Mouse (Mus musculus) midbrain, embryonic 12.5 days (tissue): ENCODE results near the gene Dntt. TPM values are rescaled to one million over a fixed set of nuclear protein-coding genes. Genes with fewer than 3 reads are reported as not detected.

ENCODE experiments used
- ATAC-seq: fragments of 200-750 bp; cut with Nextera tagmentation; 2 replicates; pipeline ENCODE4 v1.8.0; 2017; ENCODE audit warnings: low read depth, moderate TSS enrichment, moderate library complexity; ENCODE audit not compliant: low FRiP score
- H3K27ac ChIP-seq: fragments of 300-500 bp; sonication (generic); replicated peaks from 2 replicates; pipeline ENCODE4 v1.5.1; 2016; ENCODE audit warnings: mild to moderate bottlenecking
- H3K27me3 ChIP-seq: fragments of 300-500 bp; sonication (generic); 2 replicates; pipeline ENCODE4 v1.6.1; 2016; ENCODE audit warnings: mild to moderate bottlenecking
- H3K36me3 ChIP-seq: fragments of 300-500 bp; sonication (generic); 2 replicates; pipeline ENCODE4 v1.6.1; 2016
- H3K4me1 ChIP-seq: fragments of 300-500 bp; sonication (generic); 2 replicates; pipeline ENCODE4 v1.6.1; 2016
- H3K4me2 ChIP-seq: fragments of 300-500 bp; sonication (generic); replicated peaks from 2 replicates; pipeline ENCODE4 v1.6.1; 2016; ENCODE audit warnings: mild to moderate bottlenecking, moderate library complexity
- H3K4me3 ChIP-seq: fragments of 300-500 bp; sonication (generic); 2 replicates; pipeline ENCODE4 v1.5.1; 2016; ENCODE audit warnings: mild to moderate bottlenecking
- H3K9ac ChIP-seq: fragments of 300-500 bp; sonication (generic); replicated peaks from 2 replicates; pipeline ENCODE4 v1.6.1; 2016; ENCODE audit warnings: mild to moderate bottlenecking, moderate library complexity
- H3K9me3 ChIP-seq: fragments of 300-500 bp; sonication (generic); 2 replicates; pipeline ENCODE4 v1.6.1; 2016; ENCODE audit warnings: mild to moderate bottlenecking
- WGBS: fragments of 180-500 bp; shearing (Covaris S2); methylation state at CpG from one replicate; pipeline ENCODE4 v1.1.7; 2016; 5-methylcytosine and 5-hydroxymethylcytosine counted together
- polyA plus RNA-seq: library from polyadenylated mRNA; unstranded; fragments of >200 nt; fragmentation: Nextera tagmentation; extraction: Ambion mirVana; gene quantifications from 2 replicates; pipeline ENCODE4 v1.2.1, GENCODE M21; 2016

Gene Dntt
- polyA plus RNA-seq, 1 experiment from 2014 or later, result 0.09 TPM

DNA sequence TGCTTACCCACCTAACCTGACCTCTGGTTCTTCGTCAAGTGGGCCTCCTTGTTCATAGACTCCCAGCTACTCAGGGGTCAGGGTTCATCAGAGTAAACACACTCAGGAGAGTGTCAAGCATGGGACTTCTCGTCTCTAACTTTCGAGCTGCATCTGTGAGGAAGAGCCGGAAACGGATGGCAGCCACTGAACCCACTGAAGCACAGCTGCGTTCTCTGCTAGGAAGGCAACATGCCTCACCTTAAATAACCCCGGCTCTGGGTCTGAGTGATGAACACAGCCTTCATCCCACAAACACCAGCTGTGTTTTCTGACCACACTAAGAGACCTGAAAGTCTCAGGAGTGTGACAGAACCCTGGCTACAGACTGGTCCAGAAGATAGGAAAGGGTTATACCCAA is 10.0 kb downstream of the Dntt start:
- H3K4me1 ChIP-seq, result no peaks in the 10 kb centered on the region
- H3K27ac ChIP-seq, result no peak overlapping the region
- H3K9ac ChIP-seq, result no peak overlapping the region
- no peak overlapping the region for H3K4me3 ChIP-seq
- no peaks in the 10 kb centered on the region for H3K9me3 ChIP-seq
- no peaks in the 10 kb centered on the region for H3K36me3 ChIP-seq
- no peaks in the 10 kb centered on the region for H3K27me3 ChIP-seq
- WGBS, result 84% methylated on average over 7 of the region's 7 CpGs
- ATAC-seq, result no peak
- H3K4me2 ChIP-seq, result no peak overlapping the region

DNA sequence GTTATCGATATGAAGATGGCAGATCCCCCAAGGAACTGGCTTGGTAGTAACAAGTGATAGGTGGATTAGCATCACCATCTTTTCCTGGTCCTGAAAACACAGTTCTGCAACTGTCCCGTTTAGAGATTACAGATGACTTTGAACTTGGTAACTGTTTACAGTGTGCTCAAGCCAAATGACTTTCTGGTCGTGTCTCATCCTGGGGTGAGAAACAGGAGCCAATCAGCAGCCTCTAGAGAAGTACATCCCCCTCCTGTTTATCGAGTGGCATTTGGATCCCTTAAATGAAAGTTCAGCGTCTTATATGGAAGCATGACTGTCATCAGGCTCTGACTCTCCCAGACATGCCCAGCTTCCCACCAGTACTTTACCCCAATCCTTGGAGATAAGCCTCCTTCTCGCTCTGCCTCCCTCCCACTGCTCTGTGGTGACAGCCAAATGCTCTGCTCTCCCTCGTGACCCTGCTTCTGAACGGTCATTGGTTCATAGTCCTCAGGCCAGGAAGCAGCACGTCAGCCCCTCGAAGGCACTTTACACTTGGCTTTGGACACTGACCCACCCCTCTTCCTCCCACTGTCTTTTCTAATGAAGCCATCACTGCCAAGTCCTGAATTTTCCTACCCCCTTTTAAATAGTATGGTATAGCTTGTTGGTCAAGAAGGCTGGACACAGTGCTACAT is 16.2 kb downstream of the Dntt start:
- Histone ChIP-seq H3K4me1 (no peaks in the 10 kb centered on the region), H3K9ac (no peak overlapping the region), H3K4me2 (no peak overlapping the region), H3K4me3 (no peak overlapping the region), H3K27ac (no peak overlapping the region), H3K9me3 (no peaks in the 10 kb centered on the region), H3K27me3 (no peaks in the 10 kb centered on the region), H3K36me3 (no peaks in the 10 kb centered on the region)
- 61% methylated on average over 10 of the region's 10 CpGs for WGBS
- no peak for ATAC-seq

DNA sequence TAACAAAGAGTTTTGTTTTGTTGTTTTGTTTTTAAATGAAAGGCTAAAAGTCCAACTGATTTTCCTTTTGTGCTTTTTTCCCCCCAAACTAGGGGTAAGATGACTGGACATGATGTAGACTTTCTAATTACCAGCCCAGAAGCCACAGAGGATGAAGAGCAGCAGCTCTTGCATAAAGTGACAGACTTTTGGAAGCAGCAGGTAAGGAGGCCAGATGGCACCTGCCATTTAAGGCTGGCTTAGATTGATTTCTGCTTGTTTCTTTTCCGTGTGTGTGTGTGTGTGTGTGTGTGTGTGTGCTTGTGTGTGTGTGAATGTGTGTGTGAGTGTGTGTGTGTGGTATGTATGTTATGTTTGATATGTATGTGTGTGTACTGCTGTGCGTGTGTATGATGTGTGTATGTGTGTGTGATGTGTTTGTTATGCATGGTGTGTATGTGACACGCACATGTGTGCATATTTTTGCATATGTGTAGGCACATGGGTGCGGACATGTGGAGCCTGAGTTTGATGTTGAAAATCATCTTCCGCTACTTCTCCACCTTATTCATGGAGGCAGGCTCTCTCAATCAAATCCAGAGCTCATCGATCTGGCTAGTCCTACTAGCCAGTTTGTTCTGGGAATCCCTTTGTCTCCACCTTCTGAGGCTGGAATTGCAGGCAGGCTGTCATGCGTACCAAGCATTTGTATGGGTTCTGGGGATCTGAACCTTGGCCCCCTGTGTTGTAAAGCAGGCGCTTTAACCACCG is 18.5 kb downstream of the Dntt start:
- no peak overlapping the region for H3K9ac ChIP-seq
- H3K4me2 ChIP-seq, result no peak overlapping the region
- WGBS, result 79% methylated on average over 9 of the region's 9 CpGs
- H3K9me3 ChIP-seq, result no peaks in the 10 kb centered on the region
- ATAC-seq, result no peak
- H3K27ac ChIP-seq, result no peak overlapping the region
- H3K4me3 ChIP-seq, result no peak overlapping the region
- no peaks in the 10 kb centered on the region for H3K27me3 ChIP-seq
- H3K36me3 ChIP-seq, result no peaks in the 10 kb centered on the region
- H3K4me1 ChIP-seq, result no peaks in the 10 kb centered on the region

DNA sequence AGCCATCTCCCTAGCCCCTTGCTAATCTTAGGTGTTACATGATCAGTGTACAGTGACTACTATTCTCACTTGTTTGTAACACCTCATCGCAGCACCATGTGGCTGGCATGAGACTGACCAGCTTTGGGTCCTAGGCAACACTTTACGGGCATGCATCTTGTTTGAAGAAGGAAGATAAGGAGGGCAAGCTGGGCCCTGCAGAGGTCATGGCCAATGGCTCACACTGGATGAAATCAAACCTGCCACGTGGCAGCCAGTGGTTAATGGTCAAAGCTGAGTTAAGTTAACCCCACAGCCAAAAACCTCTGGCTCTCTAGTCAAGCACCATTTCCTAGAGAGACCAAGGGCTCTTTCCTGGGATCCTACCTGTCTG is 19.1 kb downstream of the Dntt start:
- no peaks in the 10 kb centered on the region for H3K27me3 ChIP-seq
- no peak overlapping the region for H3K4me2 ChIP-seq
- H3K36me3 ChIP-seq, result no peaks in the 10 kb centered on the region
- WGBS, result 87% methylated on average over 3 of the region's 3 CpGs
- no peak overlapping the region for H3K27ac ChIP-seq
- H3K9ac ChIP-seq, result no peak overlapping the region
- no peaks in the 10 kb centered on the region for H3K9me3 ChIP-seq
- no peaks in the 10 kb centered on the region for H3K4me1 ChIP-seq
- ATAC-seq, result no peak
- no peak overlapping the region for H3K4me3 ChIP-seq

DNA sequence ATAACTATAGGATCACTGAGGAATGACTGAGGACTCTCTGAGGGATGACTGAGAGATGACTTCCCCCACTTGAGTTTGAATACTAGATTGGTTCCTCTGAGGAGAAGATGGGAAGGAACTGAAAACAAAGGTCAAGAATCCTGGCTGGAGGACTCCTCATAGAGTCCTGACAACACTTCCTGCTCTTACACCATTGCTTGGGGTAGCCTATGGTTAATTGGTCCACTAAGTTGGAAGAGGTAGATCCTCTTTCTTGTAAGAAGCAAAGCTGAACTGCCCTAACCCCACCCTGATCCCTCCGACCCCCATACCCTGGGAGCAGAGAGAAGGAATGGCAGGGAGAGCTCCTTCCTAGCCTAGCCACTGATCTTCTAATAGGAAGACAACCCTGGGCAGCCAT is 22.6 kb downstream of the Dntt start:
- H3K27ac ChIP-seq, result no peak overlapping the region
- ATAC-seq, result no peak

DNA sequence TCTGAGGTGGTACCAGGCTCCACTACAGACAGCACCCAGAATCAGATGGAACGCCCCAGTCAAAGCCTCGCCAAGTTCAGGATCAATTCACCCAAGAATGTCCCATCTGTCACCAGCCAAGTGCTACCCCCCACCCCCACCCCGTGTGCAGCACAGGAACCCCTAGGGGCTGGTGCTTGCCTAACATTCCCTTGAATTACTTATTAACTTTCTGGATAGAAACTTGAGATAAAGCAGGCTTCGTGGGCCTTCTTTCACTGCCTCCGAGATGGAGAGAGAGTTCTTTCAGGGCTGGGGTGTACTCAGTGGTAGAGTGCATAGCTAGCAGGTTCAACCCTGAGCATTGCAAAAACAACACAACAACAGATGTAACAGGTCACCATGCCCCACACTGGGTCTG is 23.2 kb downstream of the Dntt start:
- Histone ChIP-seq H3K27ac (no peak overlapping the region), H3K36me3 (no peaks in the 10 kb centered on the region), H3K9ac (no peak overlapping the region), H3K4me1 (no peaks in the 10 kb centered on the region), H3K9me3 (no peaks in the 10 kb centered on the region), H3K4me2 (no peak overlapping the region), H3K27me3 (no peaks in the 10 kb centered on the region), H3K4me3 (no peak overlapping the region)
- 81% methylated on average over 5 of the region's 5 CpGs for WGBS
- no peak for ATAC-seq

More for the DNA sequence above, 22.6 kb downstream of the Dntt start:
- Histone ChIP-seq H3K9ac (no peak overlapping the region), H3K4me2 (no peak overlapping the region), H3K4me1 (no peaks in the 10 kb centered on the region), H3K4me3 (no peak overlapping the region), H3K36me3 (no peaks in the 10 kb centered on the region), H3K9me3 (no peaks in the 10 kb centered on the region), H3K27me3 (no peaks in the 10 kb centered on the region)
- 80% methylated on average over 1 of the region's 1 CpGs for WGBS

DNA sequence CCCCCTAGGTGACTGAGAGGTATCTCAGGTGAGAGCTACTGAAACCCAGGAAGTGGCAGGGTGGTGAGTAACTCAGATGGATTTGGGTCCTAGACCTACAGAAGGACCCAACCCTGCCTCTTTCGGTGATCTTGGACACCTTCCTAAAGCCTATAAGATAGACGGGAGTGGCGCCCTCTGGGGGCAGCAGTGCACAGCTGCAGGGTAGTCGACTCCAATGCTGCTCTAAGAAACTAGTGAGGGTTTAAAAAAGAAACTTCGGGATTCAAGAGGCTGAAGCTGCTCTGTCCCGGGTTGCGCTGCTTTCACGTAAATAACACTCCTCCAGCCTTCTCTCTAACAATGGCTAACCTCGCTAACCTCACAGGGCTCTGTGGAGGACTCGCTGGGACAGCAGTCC is 24.5 kb downstream of the Dntt start:
- no peak overlapping the region for H3K4me3 ChIP-seq
- 32% methylated on average over 10 of the region's 10 CpGs for WGBS
- H3K9me3 ChIP-seq, result no peaks in the 10 kb centered on the region
- no peak overlapping the region for H3K9ac ChIP-seq
- ATAC-seq, result no peak
- H3K4me2 ChIP-seq, result no peak overlapping the region
- no peaks in the 10 kb centered on the region for H3K36me3 ChIP-seq
- H3K27me3 ChIP-seq, result no peaks in the 10 kb centered on the region
- no peak overlapping the region for H3K27ac ChIP-seq
- H3K4me1 ChIP-seq, result no peaks in the 10 kb centered on the region

DNA sequence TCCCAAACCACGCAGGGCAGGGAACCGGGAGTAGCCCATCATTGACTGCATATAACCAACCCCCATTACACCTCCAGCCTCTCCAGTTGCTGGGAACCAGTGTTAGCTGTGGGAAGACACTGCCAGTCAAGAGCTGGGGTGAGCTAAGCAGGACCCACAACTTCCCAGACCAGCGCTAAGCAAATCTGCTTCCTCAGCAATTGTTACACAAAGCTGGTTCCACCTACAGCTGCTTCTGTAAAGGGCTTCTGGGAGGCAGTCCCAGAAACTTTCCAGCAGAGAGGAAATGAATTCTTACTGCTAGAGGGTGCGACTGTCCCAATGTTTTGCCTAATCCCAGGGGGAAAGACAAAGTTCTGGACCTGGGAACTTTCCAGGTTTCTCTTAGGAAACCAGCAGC is 25.6 kb downstream of the Dntt start:
- Histone ChIP-seq H3K4me3 (no peak overlapping the region), H3K36me3 (no peaks in the 10 kb centered on the region), H3K4me1 (no peaks in the 10 kb centered on the region), H3K9ac (no peak overlapping the region), H3K9me3 (no peaks in the 10 kb centered on the region), H3K27ac (no peak overlapping the region), H3K27me3 (no peaks in the 10 kb centered on the region), H3K4me2 (no peak overlapping the region)
- 69% methylated on average over 4 of the region's 4 CpGs for WGBS
- no peak for ATAC-seq

DNA sequence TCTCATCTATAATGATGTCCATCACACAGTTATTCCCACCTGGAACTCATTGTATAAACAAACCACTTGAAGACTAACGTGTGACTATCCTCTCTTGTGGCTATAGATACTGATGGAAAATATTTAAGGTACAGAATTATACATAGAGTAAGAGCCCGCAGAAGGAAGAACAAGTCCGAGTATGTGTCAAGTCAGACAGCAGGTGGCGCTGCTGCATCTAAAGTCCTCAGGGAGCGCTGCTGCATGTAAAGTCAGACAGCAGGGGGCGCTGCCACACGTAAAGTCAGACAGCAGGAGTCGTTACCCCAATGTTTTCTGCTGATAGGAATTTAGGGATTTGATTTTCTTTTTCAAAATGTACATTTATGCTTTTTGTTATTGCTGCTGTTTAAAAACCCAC is 42.4 kb downstream of the Dntt start:
- H3K36me3 ChIP-seq, result no peaks in the 10 kb centered on the region
- no peak overlapping the region for H3K9ac ChIP-seq
- H3K4me2 ChIP-seq, result no peak overlapping the region
- H3K4me1 ChIP-seq, result no peaks in the 10 kb centered on the region
- H3K9me3 ChIP-seq, result no peaks in the 10 kb centered on the region
- no peak overlapping the region for H3K27ac ChIP-seq
- no peak overlapping the region for H3K4me3 ChIP-seq
- ATAC-seq, result 0 out of 2 replicates have a peak, but pooled peaks have one; percentile 30
- 8% methylated on average over 8 of the region's 8 CpGs for WGBS
- peaks cover 4% of the 10 kb centered on the region; the same call in 1 of the 2 replicates for H3K27me3 ChIP-seq

DNA sequence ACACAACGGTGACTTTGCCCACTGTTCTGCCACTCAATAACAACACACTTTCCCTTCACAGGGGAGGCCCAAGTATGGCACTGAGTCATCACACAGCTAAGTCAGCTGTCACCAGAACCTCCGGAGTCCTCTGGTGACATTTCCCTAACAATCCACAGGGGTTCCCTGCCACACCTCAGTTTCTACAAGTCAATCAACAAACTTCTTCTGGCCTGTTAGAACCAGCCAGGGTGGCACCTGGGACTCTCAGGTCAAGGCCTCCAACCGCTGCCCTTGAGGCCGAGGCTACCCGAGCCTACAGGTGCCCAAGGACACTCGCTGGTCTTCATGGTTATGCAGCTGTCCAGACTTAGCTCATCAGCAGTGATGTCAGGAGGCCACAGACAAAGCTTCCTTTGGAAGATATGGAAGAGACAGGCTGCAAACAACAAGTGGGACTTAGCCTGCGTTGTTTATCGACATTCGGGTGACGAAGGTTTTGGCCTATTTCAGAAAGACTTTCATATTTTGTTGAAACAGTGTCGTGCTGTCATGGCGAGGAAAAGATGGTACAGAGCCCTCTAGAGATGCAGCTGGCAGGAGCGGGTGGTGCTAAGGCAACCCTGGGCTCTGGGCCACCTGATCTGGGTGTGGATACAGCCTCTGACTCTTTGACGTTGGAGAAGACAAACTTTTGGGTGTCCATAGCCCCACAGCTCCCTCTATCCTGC is 44.8 kb downstream of the Dntt start:
- Histone ChIP-seq H3K9ac (no peak overlapping the region), H3K9me3 (no peaks in the 10 kb centered on the region), H3K4me3 (no peak overlapping the region), H3K4me2 (no peak overlapping the region), H3K27me3 (peaks cover 4% of the 10 kb centered on the region; the same call in 1 of the 2 replicates), H3K27ac (no peak overlapping the region), H3K36me3 (no peaks in the 10 kb centered on the region), H3K4me1 (no peaks in the 10 kb centered on the region)
- WGBS, result 91% methylated on average over 14 of the region's 14 CpGs
- no peak for ATAC-seq

DNA sequence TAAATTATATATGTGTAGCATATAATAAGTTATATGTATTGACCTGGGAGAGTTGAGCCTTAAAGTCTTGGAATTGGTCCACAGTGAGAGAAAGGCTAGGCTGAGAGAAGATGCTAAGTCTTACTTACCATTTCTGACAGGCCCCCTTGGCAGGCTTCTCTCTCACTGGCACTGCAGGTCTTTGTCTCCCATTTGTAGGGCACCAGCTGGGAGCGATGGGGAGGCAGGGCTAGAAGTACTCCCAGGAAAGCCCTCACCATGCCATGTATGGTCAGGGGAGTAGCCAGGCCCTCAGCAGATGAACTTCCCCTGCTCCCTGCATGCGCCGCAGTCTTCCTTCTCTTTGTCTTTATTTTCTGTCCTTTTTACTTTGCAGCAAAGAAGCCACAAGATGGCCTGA is 47.8 kb downstream of the Dntt start, which contains the start of gene Opalin:
TSS of gene Opalin (minus strand) at position 208 of the 400 bp plus-strand sequence.
- no peak for ATAC-seq
- no peak within 1 kb of the TSS for H3K4me3 ChIP-seq
- no peaks in the 10 kb centered on the region for H3K36me3 ChIP-seq
- H3K9me3 ChIP-seq, result no peaks in the 10 kb centered on the region
- H3K4me2 ChIP-seq, result no peak within 1 kb of the TSS
- peaks cover 10% of the 10 kb centered on the region for H3K4me1 ChIP-seq
- no peak within 1 kb of the TSS for H3K27ac ChIP-seq
- H3K27me3 ChIP-seq, result peaks cover 4% of the 10 kb centered on the region; the same call in 1 of the 2 replicates
- 80% methylated on average over 3 of the region's 3 CpGs for WGBS
- no peak within 1 kb of the TSS for H3K9ac ChIP-seq

DNA sequence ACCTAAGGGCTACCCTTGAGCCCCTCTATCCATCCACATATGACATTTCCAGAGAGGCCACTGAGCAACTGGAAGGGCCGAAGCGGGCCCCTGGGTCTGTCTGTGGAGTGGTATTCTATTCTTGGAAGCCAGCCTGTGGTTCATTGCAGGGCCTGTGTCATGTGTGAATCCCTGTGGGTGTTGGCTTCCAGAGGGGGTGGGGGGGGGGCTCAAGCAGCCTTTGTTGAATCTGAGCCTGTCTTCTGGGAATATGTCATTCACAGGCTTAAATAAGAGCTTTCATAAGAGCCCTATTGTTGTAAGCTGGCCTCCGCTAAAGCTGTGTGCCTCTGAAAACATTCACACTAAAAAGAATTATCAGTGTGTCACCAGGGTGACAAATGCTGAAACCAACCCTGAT is 52.5 kb downstream of the Dntt start:
- no peak overlapping the region for H3K9ac ChIP-seq
- peaks cover 31% of the 10 kb centered on the region for H3K27me3 ChIP-seq
- 14% methylated on average over 3 of the region's 3 CpGs for WGBS
- H3K4me2 ChIP-seq, result no peak overlapping the region
- peak overlapping the region; percentile 58 for H3K27ac ChIP-seq
- peaks cover 14% of the 10 kb centered on the region for H3K4me1 ChIP-seq
- no peaks in the 10 kb centered on the region for H3K9me3 ChIP-seq
- no peak overlapping the region for H3K4me3 ChIP-seq
- no peaks in the 10 kb centered on the region for H3K36me3 ChIP-seq
- peak; percentile 73 for ATAC-seq
